Mouse (Mus musculus) forebrain, embryonic 15.5 days (tissue): ENCODE data around the gene Mfng. TPM values are rescaled to one million over a fixed set of nuclear protein-coding genes. Genes with fewer than 3 reads are reported as not detected.

Source experiments
- ATAC-seq: fragments of 200-750 bp; cut with Nextera tagmentation; replicated peaks from 2 replicates; pipeline ENCODE4 v1.8.0; 2017; ENCODE audit warnings: mild to moderate bottlenecking, moderate TSS enrichment, moderate library complexity
- H3K27ac ChIP-seq: fragments of 300-500 bp; sonication (generic); replicated peaks from 2 replicates; pipeline ENCODE4 v1.5.1; 2015; ENCODE audit warnings: mild to moderate bottlenecking, inconsistent platforms
- H3K27me3 ChIP-seq: fragments of 300-500 bp; sonication (generic); 2 replicates; pipeline ENCODE4 v1.6.1; 2015; ENCODE audit warnings: inconsistent platforms
- H3K36me3 ChIP-seq: fragments of 300-500 bp; sonication (generic); 2 replicates; pipeline ENCODE4 v1.6.1; 2015; ENCODE audit warnings: mild to moderate bottlenecking, inconsistent platforms
- H3K4me1 ChIP-seq: fragments of 300-500 bp; sonication (generic); 2 replicates; pipeline ENCODE4 v1.6.1; 2015; ENCODE audit warnings: inconsistent platforms
- H3K4me2 ChIP-seq: fragments of 300-500 bp; sonication (generic); replicated peaks from 2 replicates; pipeline ENCODE4 v1.6.1; 2015; ENCODE audit warnings: mild to moderate bottlenecking, inconsistent platforms
- H3K4me3 ChIP-seq: fragments of 300-500 bp; sonication (generic); 2 replicates; pipeline ENCODE4 v1.5.1; 2015; ENCODE audit warnings: mild to moderate bottlenecking, inconsistent platforms
- H3K9ac ChIP-seq: fragments of 300-500 bp; sonication (generic); replicated peaks from 2 replicates; pipeline ENCODE4 v1.6.1; 2015; ENCODE audit warnings: mild to moderate bottlenecking, inconsistent platforms
- H3K9me3 ChIP-seq: fragments of 300-500 bp; sonication (generic); 2 replicates; pipeline ENCODE4 v1.6.1; 2016; ENCODE audit warnings: inconsistent platforms
- WGBS: fragments of 180-500 bp; shearing (Covaris S2); methylation state at CpG from one replicate; pipeline ENCODE4 v1.1.7; 2015; ENCODE audit warnings: mixed read lengths; 5-methylcytosine and 5-hydroxymethylcytosine counted together
- polyA plus RNA-seq: library from polyadenylated mRNA; unstranded; fragments of >200 nt; fragmentation: Nextera tagmentation; extraction: Ambion mirVana; gene quantifications from 2 replicates; pipeline ENCODE4 v1.2.1, GENCODE M21; 2015

Gene Mfng
- polyA plus RNA-seq, 1 experiment from 2014 or later: 77.9 TPM

DNA sequence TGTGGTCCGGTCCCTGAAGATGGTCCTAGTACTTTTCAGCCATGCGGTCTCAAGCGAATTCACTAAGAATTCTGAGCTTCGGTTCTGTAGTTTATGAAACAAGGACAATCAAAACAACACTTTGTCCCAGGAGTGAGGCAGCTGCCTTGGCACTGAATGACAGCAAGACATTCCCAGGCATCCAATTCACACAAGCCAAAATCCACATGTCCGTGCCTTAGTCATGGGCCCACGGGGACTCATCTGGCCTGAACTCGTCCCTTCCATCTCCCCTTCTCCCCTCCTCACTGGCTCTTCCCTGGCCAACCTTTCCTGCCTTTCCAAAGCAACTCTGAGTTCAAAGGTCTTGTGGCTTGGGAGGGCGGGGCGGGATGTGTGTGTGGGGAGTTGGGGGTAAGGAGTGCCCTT, 13.1 kb upstream of the Mfng start:
- Histone ChIP-seq H3K27ac (peak overlapping the region; percentile 15; the same call in 1 of the 2 replicates), H3K36me3 (no peaks in the 10 kb centered on the region), H3K9ac (no peak overlapping the region), H3K9me3 (no peaks in the 10 kb centered on the region), H3K4me3 (no peak overlapping the region), H3K4me2 (no peak overlapping the region), H3K4me1 (peaks cover 15% of the 10 kb centered on the region), H3K27me3 (no peaks in the 10 kb centered on the region)
- 75% methylated on average over 9 of the region's 9 CpGs for WGBS
- ATAC-seq: no peak

DNA sequence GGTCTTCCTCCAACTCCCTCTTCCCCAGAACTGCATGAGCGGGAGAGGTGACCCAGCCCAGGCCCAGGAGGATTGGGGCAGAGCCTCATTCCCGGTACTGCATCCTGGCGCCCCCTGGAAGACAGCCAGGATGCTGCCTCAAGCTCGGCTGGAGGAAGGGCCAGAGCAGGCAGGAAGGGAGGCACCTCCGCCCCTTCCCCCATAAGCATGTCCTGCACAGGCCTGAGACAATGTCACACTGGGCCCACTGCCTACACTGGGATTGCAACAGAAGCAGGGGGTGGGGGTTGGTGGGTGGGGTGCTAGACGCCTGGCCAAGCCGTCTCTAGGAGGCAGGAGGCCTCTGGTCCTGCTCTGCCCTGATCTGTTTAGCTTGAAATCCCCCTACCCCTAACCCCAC, 12.7 kb upstream of the Mfng start:
- H3K4me3 ChIP-seq: no peak overlapping the region
- H3K36me3 ChIP-seq: no peaks in the 10 kb centered on the region
- 0 out of 2 replicates have a peak, but pooled peaks have one; percentile 23 for ATAC-seq
- H3K4me2 ChIP-seq: no peak overlapping the region
- H3K27me3 ChIP-seq: no peaks in the 10 kb centered on the region
- H3K4me1 ChIP-seq: peaks cover 15% of the 10 kb centered on the region
- H3K9ac ChIP-seq: no peak overlapping the region
- no peaks in the 10 kb centered on the region for H3K9me3 ChIP-seq
- WGBS: 11% methylated on average over 7 of the region's 7 CpGs
- H3K27ac ChIP-seq: peak overlapping the region; percentile 15; the same call in 1 of the 2 replicates

DNA sequence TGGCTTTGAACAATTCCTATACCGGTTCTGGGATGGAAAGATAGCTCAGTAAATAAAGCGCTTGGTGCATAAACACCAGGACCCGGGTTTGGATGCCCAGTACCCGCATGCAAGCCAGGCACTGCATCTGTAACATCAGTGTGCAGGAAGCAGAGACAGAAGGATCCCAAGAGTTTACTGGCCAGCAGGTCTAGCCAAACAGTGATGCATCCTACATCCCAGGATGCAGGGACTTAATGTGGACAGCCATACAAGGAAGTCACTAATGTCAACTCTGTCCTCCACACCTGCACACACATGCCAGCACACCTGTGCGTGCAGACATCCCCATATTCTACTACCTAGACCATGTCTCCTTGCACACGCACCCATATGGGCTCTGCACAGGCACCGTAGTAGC, 12.0 kb upstream of the Mfng start:
- no peak for ATAC-seq
- WGBS: 95% methylated on average over 7 of the region's 7 CpGs
- H3K27ac ChIP-seq: no peak overlapping the region
- no peaks in the 10 kb centered on the region for H3K27me3 ChIP-seq
- no peak overlapping the region for H3K9ac ChIP-seq
- H3K4me1 ChIP-seq: peaks cover 15% of the 10 kb centered on the region
- no peaks in the 10 kb centered on the region for H3K9me3 ChIP-seq
- H3K36me3 ChIP-seq: no peaks in the 10 kb centered on the region
- no peak overlapping the region for H3K4me3 ChIP-seq
- no peak overlapping the region for H3K4me2 ChIP-seq

DNA sequence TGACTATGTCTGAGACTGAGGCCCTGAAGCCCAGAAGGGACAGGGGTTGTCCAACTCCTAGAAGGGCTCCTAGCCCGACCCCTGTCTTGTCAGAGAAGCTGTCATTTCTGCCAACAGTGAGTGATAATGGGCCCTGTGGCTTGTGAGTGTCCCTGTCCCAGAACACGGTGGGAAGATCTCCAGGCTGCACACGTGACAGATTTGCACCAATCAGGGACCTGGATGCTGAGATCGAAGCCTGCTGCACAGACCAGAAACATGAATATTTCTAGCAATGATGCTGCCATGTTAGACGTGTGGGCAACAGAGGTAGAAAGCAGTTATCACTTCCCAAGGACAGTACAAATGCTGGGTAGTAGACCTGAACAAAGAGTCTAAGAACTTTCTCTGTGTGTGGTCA, 11.2 kb upstream of the Mfng start:
- no peaks in the 10 kb centered on the region for H3K27me3 ChIP-seq
- no peaks in the 10 kb centered on the region for H3K36me3 ChIP-seq
- H3K27ac ChIP-seq: no peak overlapping the region
- no peak overlapping the region for H3K4me2 ChIP-seq
- H3K4me3 ChIP-seq: no peak overlapping the region
- H3K9ac ChIP-seq: no peak overlapping the region
- 65% methylated on average over 5 of the region's 5 CpGs for WGBS
- H3K4me1 ChIP-seq: peaks cover 15% of the 10 kb centered on the region
- no peak for ATAC-seq
- no peaks in the 10 kb centered on the region for H3K9me3 ChIP-seq

DNA sequence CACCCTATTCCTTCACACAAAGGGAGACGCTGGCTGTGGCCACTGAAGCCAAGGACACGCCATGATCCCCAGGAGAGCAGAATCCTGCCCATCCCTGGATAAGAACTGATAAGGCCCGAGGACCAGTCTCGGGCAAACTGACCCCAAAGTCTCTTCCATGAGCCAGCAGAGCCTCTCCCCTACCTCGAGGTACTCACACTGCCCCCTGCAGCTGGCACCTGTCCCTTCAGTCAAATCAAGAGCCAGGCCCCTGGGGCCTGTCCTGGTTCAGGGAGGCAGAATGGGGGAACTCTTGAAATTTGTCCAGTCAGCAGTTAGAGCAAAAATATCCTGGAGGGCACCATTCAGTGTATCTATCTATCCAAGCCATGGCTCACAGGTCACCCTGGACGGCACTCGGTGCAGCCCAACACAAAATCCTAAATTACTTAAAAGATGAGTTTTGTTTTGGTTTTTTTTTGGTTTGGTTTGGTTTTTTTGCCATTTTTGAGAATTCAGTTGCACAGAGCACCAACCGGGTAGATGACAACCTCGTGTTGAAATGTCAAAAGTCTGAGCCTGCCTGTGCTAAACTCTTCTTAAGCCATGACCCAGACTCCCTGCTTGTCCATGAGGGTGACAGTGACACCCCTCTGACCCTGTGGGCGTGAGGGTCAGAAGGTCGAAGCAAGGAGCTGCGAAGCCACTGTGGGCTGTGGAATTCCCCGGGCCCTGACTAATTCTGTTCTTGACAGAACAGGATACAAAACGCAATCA, 9.3 kb upstream of the Mfng start:
- Histone ChIP-seq H3K4me2 (no peak overlapping the region), H3K27me3 (no peaks in the 10 kb centered on the region), H3K27ac (no peak overlapping the region), H3K9me3 (no peaks in the 10 kb centered on the region), H3K36me3 (no peaks in the 10 kb centered on the region), H3K4me1 (peaks cover 21% of the 10 kb centered on the region), H3K4me3 (no peak overlapping the region), H3K9ac (no peak overlapping the region)
- WGBS: 74% methylated on average over 14 of the region's 14 CpGs
- no peak for ATAC-seq

DNA sequence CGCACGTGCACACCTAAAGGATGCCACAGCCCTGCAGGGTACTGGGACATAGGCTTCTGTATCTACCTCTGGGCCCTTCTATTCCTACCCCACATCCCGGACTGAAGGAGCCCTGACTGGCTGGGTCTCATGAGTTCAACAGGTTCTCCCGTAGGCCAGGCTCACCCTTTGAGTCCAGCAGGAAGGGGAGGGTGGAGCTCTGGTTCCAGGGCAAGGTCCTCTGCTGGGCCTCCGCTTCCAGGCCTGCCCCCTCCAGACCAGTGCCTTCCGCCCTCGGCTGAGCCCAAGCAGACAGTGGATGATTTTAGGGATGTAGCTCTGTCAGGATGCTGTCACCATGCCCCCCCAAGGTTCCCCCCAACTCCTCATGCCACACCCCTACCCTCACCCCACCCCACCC, 7.6 kb upstream of the Mfng start:
- H3K27ac ChIP-seq: no peak overlapping the region
- ATAC-seq: no peak
- H3K27me3 ChIP-seq: no peaks in the 10 kb centered on the region
- H3K9ac ChIP-seq: no peak overlapping the region
- 88% methylated on average over 7 of the region's 7 CpGs for WGBS
- no peak overlapping the region for H3K4me3 ChIP-seq
- H3K36me3 ChIP-seq: no peaks in the 10 kb centered on the region
- no peaks in the 10 kb centered on the region for H3K9me3 ChIP-seq
- peaks cover 9% of the 10 kb centered on the region for H3K4me1 ChIP-seq
- no peak overlapping the region for H3K4me2 ChIP-seq

DNA sequence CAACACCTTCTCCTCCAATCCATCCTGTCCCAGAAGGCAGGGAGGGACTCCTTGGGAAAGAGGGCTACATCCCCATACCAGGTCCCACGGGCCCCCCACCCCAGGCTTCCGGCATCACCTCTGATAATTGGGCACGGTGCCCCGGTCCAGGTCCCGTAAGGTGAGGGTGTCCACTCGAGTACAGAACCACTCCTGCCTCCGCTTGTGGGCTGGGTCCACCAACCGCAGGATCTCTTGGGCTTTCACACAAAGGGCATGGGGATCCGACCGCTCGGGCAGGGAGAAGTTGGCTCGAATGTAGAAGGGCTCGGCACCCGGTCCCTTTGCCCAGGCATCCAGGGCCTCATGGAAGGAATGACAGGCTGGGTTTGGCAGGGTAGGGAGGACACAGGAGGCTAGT, 7.1 kb upstream of the Mfng start:
- Histone ChIP-seq H3K9me3 (no peaks in the 10 kb centered on the region), H3K4me3 (no peak overlapping the region), H3K27ac (no peak overlapping the region), H3K4me2 (no peak overlapping the region), H3K27me3 (no peaks in the 10 kb centered on the region), H3K36me3 (no peaks in the 10 kb centered on the region), H3K9ac (no peak overlapping the region), H3K4me1 (peaks cover 6% of the 10 kb centered on the region)
- no peak for ATAC-seq
- 88% methylated on average over 14 of the region's 14 CpGs for WGBS

DNA sequence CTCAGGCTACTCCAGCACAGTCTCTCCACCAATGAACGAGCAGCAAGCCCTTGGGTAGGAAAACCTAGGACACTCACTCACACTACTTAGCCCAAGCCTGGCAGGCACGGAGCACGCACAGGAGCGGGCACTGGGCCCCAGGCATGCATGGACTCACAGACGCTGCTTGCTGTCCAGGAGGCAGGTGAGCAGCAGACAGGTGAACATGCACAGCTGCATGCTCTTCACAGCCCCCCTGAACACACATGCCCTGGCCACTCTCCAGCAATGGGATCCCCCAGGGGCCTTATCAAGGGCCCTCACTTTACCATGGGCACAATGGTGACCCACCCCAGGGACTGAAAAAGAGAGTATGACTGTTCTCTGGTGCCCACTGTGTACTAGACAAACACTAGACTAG, 6.4 kb upstream of the Mfng start:
- H3K4me2 ChIP-seq: no peak overlapping the region
- H3K27me3 ChIP-seq: no peaks in the 10 kb centered on the region
- H3K9me3 ChIP-seq: no peaks in the 10 kb centered on the region
- ATAC-seq: no peak
- WGBS: 87% methylated on average over 5 of the region's 5 CpGs
- no peak overlapping the region for H3K9ac ChIP-seq
- H3K4me3 ChIP-seq: no peak overlapping the region
- no peak overlapping the region for H3K27ac ChIP-seq
- peaks cover 6% of the 10 kb centered on the region for H3K4me1 ChIP-seq
- H3K36me3 ChIP-seq: no peaks in the 10 kb centered on the region

DNA sequence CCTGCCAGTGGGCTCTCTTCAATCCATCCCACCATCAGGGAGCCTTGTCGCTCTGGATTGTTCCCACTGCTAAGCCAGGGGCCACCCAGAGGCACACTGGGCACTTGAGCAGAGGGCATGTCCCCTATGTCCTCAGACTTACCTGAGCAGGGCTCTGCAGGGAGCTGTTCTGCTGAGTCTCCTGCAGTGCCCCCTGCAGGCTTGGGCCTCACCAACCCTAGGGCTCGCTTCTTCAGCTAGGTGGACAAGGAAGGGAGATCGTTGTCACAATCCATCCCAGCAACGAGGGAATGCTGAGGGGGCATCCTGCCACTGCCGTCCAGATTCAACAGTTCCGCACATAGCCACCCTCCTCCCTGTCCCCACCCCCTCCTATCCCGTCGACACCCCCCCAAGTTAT, 6.0 kb upstream of the Mfng start:
- no peak overlapping the region for H3K27ac ChIP-seq
- no peaks in the 10 kb centered on the region for H3K36me3 ChIP-seq
- WGBS: 82% methylated on average over 8 of the region's 8 CpGs
- no peak overlapping the region for H3K9ac ChIP-seq
- no peaks in the 10 kb centered on the region for H3K9me3 ChIP-seq
- H3K27me3 ChIP-seq: no peaks in the 10 kb centered on the region
- peaks cover 6% of the 10 kb centered on the region for H3K4me1 ChIP-seq
- H3K4me3 ChIP-seq: no peak overlapping the region
- no peak overlapping the region for H3K4me2 ChIP-seq
- ATAC-seq: no peak

DNA sequence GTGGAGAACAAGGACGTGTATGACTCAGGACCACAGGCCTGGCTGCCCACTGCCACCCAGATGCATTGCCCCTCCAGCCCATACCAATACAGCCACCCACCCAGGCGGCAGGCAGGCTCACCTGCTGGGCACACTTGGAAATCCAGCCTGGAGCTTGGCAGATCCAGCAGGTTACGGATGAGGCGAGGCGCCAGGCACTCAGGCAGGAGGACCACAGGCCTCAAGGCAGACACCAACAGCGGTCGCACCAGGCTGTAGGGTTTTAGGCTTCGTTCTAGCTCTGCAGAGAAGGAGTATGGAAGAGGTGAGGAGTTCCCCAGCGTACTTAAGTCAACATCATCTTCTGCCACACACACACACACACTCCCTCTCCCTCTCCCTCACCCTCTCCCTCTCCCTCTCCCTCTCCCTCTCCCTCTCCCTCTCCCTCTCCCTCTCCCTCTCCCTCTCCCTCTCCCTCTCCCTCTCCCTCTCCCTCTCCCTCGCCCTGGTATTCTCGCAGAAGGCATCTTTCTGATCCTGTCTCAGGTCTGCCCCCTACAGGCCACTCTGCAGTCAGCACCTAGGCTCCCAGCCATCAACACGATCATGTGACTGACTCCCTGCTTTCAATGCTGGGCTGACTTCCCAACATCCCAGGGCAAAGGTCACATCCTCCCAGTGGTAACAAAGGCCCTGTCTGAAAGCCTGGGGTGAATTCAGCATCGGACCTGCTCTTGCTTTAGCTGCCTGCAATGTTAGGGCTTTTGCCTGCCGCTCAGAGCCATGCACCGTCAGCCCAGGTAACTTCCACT, 5.0 kb upstream of the Mfng start:
- peak overlapping the region; percentile 65 for H3K27ac ChIP-seq
- peak; percentile 39 for ATAC-seq
- H3K27me3 ChIP-seq: no peaks in the 10 kb centered on the region
- no peak overlapping the region for H3K4me2 ChIP-seq
- H3K36me3 ChIP-seq: no peaks in the 10 kb centered on the region
- H3K4me3 ChIP-seq: no peak overlapping the region
- H3K4me1 ChIP-seq: peaks cover 14% of the 10 kb centered on the region
- H3K9me3 ChIP-seq: no peaks in the 10 kb centered on the region
- no peak overlapping the region for H3K9ac ChIP-seq
- WGBS: 42% methylated on average over 14 of the region's 15 CpGs

DNA sequence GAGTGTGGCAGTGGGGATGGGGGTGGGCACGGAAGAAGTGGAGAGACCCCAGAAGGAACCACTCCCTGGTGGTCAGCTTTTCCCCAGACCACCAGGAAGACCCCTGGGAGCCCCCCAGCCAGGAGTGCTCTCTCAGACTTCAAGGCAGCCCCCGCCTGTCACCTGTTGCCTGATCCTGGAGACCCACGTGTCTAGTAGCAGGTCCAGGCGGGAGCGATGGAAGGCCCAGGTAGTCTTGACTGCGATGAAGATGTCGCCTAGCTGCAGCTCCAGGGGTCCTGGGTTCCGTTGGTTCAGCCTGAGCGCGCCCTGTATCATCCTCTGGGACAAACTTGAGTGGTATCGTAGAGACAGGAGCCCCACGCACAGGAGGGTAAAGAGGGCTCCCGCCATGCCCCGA, 419 bp downstream of the Mfng start:
- Histone ChIP-seq H3K36me3 (no peaks in the 10 kb centered on the region), H3K27me3 (no peaks in the 10 kb centered on the region), H3K4me1 (peaks cover 52% of the 10 kb centered on the region), H3K9ac (peak overlapping the region; percentile 40), H3K9me3 (no peaks in the 10 kb centered on the region), H3K4me3 (peak overlapping the region; percentile 38), H3K27ac (peak overlapping the region; percentile 95), H3K4me2 (peak overlapping the region; percentile 45)
- 26% methylated on average over 14 of the region's 14 CpGs for WGBS
- no peak for ATAC-seq

DNA sequence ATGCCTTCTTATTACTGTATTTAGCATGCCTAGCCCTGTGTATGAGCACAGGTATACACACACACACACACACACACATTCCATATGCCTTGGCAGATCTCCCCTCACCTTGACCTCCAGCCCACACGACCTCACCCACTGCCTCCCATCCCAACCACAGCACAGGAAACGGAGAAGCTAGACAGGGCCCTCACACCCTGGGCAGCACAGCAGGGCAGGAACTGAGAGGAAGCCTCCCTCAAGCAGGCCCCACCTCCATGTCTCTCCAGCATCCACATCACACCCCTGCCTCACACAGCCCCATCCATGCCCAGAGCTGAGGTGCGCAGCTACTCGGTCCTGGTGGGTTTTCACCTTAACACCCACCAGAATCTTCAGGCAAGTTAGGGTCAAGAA, 909 bp downstream of the Mfng start:
- H3K36me3 ChIP-seq: no peaks in the 10 kb centered on the region
- H3K4me2 ChIP-seq: peak overlapping the region; percentile 45
- H3K4me3 ChIP-seq: peak overlapping the region; percentile 38
- peaks cover 56% of the 10 kb centered on the region for H3K4me1 ChIP-seq
- 42% methylated on average over 4 of the region's 4 CpGs for WGBS
- H3K27me3 ChIP-seq: no peaks in the 10 kb centered on the region
- no peaks in the 10 kb centered on the region for H3K9me3 ChIP-seq
- peak overlapping the region; percentile 95 for H3K27ac ChIP-seq
- H3K9ac ChIP-seq: peak overlapping the region; percentile 40
- ATAC-seq: no peak
